Mouse (Mus musculus) liver, adult 2 months (tissue): ENCODE results near the gene Gsg1l2. TPM values are rescaled to one million over a fixed set of nuclear protein-coding genes. Genes with fewer than 3 reads are reported as not detected.

Source experiments
- DNase-seq: peaks from one replicate; pipeline ENCODE4 v3.0.0-alpha.2; 2011; ENCODE audit warnings: low read depth, low spot score; ENCODE audit errors: extremely low read depth
- H3K27ac ChIP-seq: fragments of 200-500 bp; replicated peaks from 2 replicates; pipeline ENCODE4 v1.5.1; 2012; ENCODE audit warnings: low read depth, mild to moderate bottlenecking, control low read depth, inconsistent platforms, low read length; ENCODE audit not compliant: insufficient read depth
- H3K27me3 ChIP-seq: fragments of 200-500 bp; 2 replicates; pipeline ENCODE4 v1.6.1; 2012; ENCODE audit warnings: mild to moderate bottlenecking, moderate library complexity, low read length, inconsistent platforms; ENCODE audit not compliant: control insufficient read depth, insufficient read depth
- H3K36me3 ChIP-seq: fragments of 200-500 bp; 2 replicates; pipeline ENCODE4 v1.6.1; 2012; ENCODE audit warnings: low read length, inconsistent platforms; ENCODE audit not compliant: control insufficient read depth, insufficient read depth
- H3K4me1 ChIP-seq: fragments of 200-500 bp; 2 replicates; pipeline ENCODE4 v1.6.1; 2011; ENCODE audit warnings: low read length; ENCODE audit not compliant: control insufficient read depth, insufficient read depth
- H3K4me3 ChIP-seq: fragments of 200-500 bp; 2 replicates; pipeline ENCODE4 v1.5.1; 2011; ENCODE audit warnings: low read depth, mild to moderate bottlenecking, control low read depth, low read length, moderate library complexity; ENCODE audit not compliant: insufficient read depth
- H3K79me2 ChIP-seq: fragments of 200-500 bp; 2 replicates; pipeline ENCODE4 v1.6.1; 2012; ENCODE audit warnings: inconsistent platforms, mild to moderate bottlenecking, low read length, moderate library complexity; ENCODE audit not compliant: control insufficient read depth, insufficient read depth
- H3K9ac ChIP-seq: fragments of 200-500 bp; 2 replicates; pipeline ENCODE4 v1.6.1; 2012; ENCODE audit warnings: low read depth, mild to moderate bottlenecking, control low read depth, inconsistent platforms, low read length
- CTCF ChIP-seq: fragments of 200-500 bp; IDR thresholded peaks from 2 replicates; pipeline ENCODE4 v1.5.1; 2011; ENCODE audit warnings: low read depth, low read length, control low read depth
- POLR2A ChIP-seq: fragments of 200-500 bp; IDR thresholded peaks from 2 replicates; pipeline ENCODE4 v1.6.1; 2011; ENCODE audit warnings: low read length, control low read depth; ENCODE audit not compliant: insufficient read depth; ENCODE audit errors: extremely low read depth
- WGBS: fragments of 180-500 bp; shearing (Covaris S2); methylation state at CpG from one replicate; pipeline ENCODE4 v1.1.7; 2018; 5-methylcytosine and 5-hydroxymethylcytosine counted together
- polyA plus RNA-seq: library from polyadenylated mRNA; depleted of rRNA; stranded (reverse); fragments of >200 nt; gene quantifications from 2 replicates; pipeline ENCODE4 v1.2.3, GENCODE M21; 2012; rRNA removed
- total RNA-seq: library from RNA; depleted of rRNA; stranded (reverse); fragments of >200 nt; gene quantifications from 2 replicates; pipeline ENCODE4 v1.2.3, GENCODE M21; 2014; rRNA removed

Gene Gsg1l2
- total and polyA plus RNA-seq, 2 experiments: not detected

- H3K79me2 ChIP-seq: no peaks in the 10 kb centered on the region
- no peaks in the 10 kb centered on the region for H3K4me1 ChIP-seq
- H3K9ac ChIP-seq: no peak overlapping the region
- TF ChIP-seq POLR2A (no peak), CTCF (no peak)
- no peak overlapping the region for H3K4me3 ChIP-seq
- 85% methylated on average over 6 of the region's 6 CpGs for WGBS
- H3K27me3 ChIP-seq: no peaks in the 10 kb centered on the region; the same call in 1 of the 2 replicates
- DNase-seq: no peak
- no peaks in the 10 kb centered on the region for H3K36me3 ChIP-seq
- H3K27ac ChIP-seq: no peak overlapping the region
These were observed 47.2 kb downstream of the Gsg1l2 start for GRCm38 (mm10) chr11:67821560-67821959.

- Histone ChIP-seq H3K27me3 (no peaks in the 10 kb centered on the region; the same call in 1 of the 2 replicates), H3K4me3 (no peak overlapping the region), H3K4me1 (no peaks in the 10 kb centered on the region), H3K9ac (no peak overlapping the region), H3K79me2 (no peaks in the 10 kb centered on the region), H3K27ac (no peak overlapping the region), H3K36me3 (no peaks in the 10 kb centered on the region)
- DNase-seq: no peak
- WGBS: 54% methylated on average over 12 of the region's 12 CpGs
- TF ChIP-seq POLR2A: no peak
- TF ChIP-seq CTCF: no peak
These were observed 54.1 kb downstream of the Gsg1l2 start for GRCm38 (mm10) chr11:67828360-67829059.

- Histone ChIP-seq H3K36me3 (no peaks in the 10 kb centered on the region), H3K9ac (no peak overlapping the region), H3K79me2 (no peaks in the 10 kb centered on the region), H3K4me3 (no peak overlapping the region), H3K27me3 (no peaks in the 10 kb centered on the region; the same call in 1 of the 2 replicates), H3K27ac (no peak overlapping the region), H3K4me1 (no peaks in the 10 kb centered on the region)
- WGBS: 68% methylated on average over 6 of the region's 6 CpGs
- TF ChIP-seq POLR2A (no peak), CTCF (no peak)
- no peak for DNase-seq
These were observed 55.1 kb downstream of the Gsg1l2 start for GRCm38 (mm10) chr11:67829530-67829929.

- no peak overlapping the region for H3K4me3 ChIP-seq
- H3K9ac ChIP-seq: no peak overlapping the region
- no peaks in the 10 kb centered on the region for H3K36me3 ChIP-seq
- DNase-seq: no peak
- H3K79me2 ChIP-seq: no peaks in the 10 kb centered on the region
- TF ChIP-seq POLR2A (no peak), CTCF (no peak)
- H3K4me1 ChIP-seq: no peaks in the 10 kb centered on the region
- no peak overlapping the region for H3K27ac ChIP-seq
- 65% methylated on average over 5 of the region's 5 CpGs for WGBS
- H3K27me3 ChIP-seq: no peaks in the 10 kb centered on the region
These were observed 57.4 kb downstream of the Gsg1l2 start for GRCm38 (mm10) chr11:67831820-67832219.

- Histone ChIP-seq H3K4me3 (no peak overlapping the region), H3K79me2 (no peaks in the 10 kb centered on the region), H3K36me3 (no peaks in the 10 kb centered on the region), H3K4me1 (no peaks in the 10 kb centered on the region), H3K27me3 (no peaks in the 10 kb centered on the region), H3K27ac (no peak overlapping the region), H3K9ac (no peak overlapping the region)
- no peak for TF ChIP-seq CTCF
- TF ChIP-seq POLR2A: no peak
- DNase-seq: no peak
- 93% methylated on average over 10 of the region's 10 CpGs for WGBS
These were observed 61.1 kb downstream of the Gsg1l2 start for GRCm38 (mm10) chr11:67835408-67836078.

Other genes starting within 250 kb of the Gsg1l2 start
- not detected in 2 replicates for gene Rcvrn, start 79.3 kb upstream of the Gsg1l2 start, total RNA-seq
- gene Rcvrn, start 79.3 kb upstream of the Gsg1l2 start, polyA plus RNA-seq: not detected in 2 replicates
- under 0.01 TPM in 1 of 2 replicates, not detected in the other for gene Glp2r, start 3.5 kb upstream of the Gsg1l2 start, total RNA-seq
- gene Glp2r, start 3.5 kb upstream of the Gsg1l2 start, polyA plus RNA-seq: not detected in 2 replicates
- not detected in 2 replicates for gene Dhrs7c, start 23.6 kb downstream of the Gsg1l2 start, total RNA-seq
- gene Dhrs7c, start 23.6 kb downstream of the Gsg1l2 start, polyA plus RNA-seq: not detected in 2 replicates
- 0.27 TPM in 1 of 2 replicates, not detected in the other for gene Usp43, start 147.5 kb downstream of the Gsg1l2 start, total RNA-seq
- gene Usp43, start 147.5 kb downstream of the Gsg1l2 start, polyA plus RNA-seq: 0.04 TPM in 2 replicates
- not detected in 2 replicates for gene Cfap52, start 191.0 kb downstream of the Gsg1l2 start, total RNA-seq
- gene Cfap52, start 191.0 kb downstream of the Gsg1l2 start, polyA plus RNA-seq: not detected in 2 replicates
- gene Stx8, start 191.6 kb downstream of the Gsg1l2 start, total RNA-seq: 11.1 and 12.9 TPM in 2 replicates
- 1.9 and 3.5 TPM in 2 replicates for gene Stx8, start 191.6 kb downstream of the Gsg1l2 start, polyA plus RNA-seq